Mouse (Mus musculus) urinary bladder, postnatal 10 days (tissue): ENCODE data around the gene Pdgfc.

ENCODE experiments used
- DNase-seq: peaks from one replicate; pipeline ENCODE4 v3.0.0; 2022; ENCODE audit warnings: low spot score

Pdgfc gene

GRCm38 (mm10) chr3:81036151-81036553 lies at the start of gene Pdgfc:
Gene Pdgfc (plus strand): TSS chr3:81036416.
- DNase-seq: no peak

GRCm38 (mm10) chr3:81009245-81009644 lies 27.0 kb upstream of the Pdgfc start:
- DNase-seq: no peak

- DNase-seq: no peak
Observed at GRCm38 (mm10) chr3:81009899-81010298, 26.3 kb upstream of the Pdgfc start.

GRCm38 (mm10) chr3:81017385-81018051 lies 18.7 kb upstream of the Pdgfc start:
- no peak for DNase-seq

- no peak for DNase-seq
Observed at GRCm38 (mm10) chr3:81020064-81020463, 16.2 kb upstream of the Pdgfc start.

- no peak for DNase-seq
Observed at GRCm38 (mm10) chr3:81021783-81022182, 14.4 kb upstream of the Pdgfc start.

GRCm38 (mm10) chr3:81022266-81022665 lies 13.9 kb upstream of the Pdgfc start:
- DNase-seq: no peak

GRCm38 (mm10) chr3:81022845-81023244 lies 13.4 kb upstream of the Pdgfc start:
- no peak for DNase-seq

- no peak for DNase-seq
Observed at GRCm38 (mm10) chr3:81023568-81023967, 12.6 kb upstream of the Pdgfc start.

GRCm38 (mm10) chr3:81025568-81026213 lies 10.5 kb upstream of the Pdgfc start:
- DNase-seq: no peak

GRCm38 (mm10) chr3:81028361-81028760 lies 7.9 kb upstream of the Pdgfc start:
- DNase-seq: no peak

GRCm38 (mm10) chr3:81029321-81029720 lies 6.9 kb upstream of the Pdgfc start:
- no peak for DNase-seq

GRCm38 (mm10) chr3:81029909-81030308 lies 6.3 kb upstream of the Pdgfc start:
- DNase-seq: no peak

- no peak for DNase-seq
Observed at GRCm38 (mm10) chr3:81030311-81030710, 5.9 kb upstream of the Pdgfc start.

- no peak for DNase-seq
Observed at GRCm38 (mm10) chr3:81032014-81032413, 4.2 kb upstream of the Pdgfc start.

GRCm38 (mm10) chr3:81034336-81035102 lies 1.7 kb upstream of the Pdgfc start:
- no peak for DNase-seq

GRCm38 (mm10) chr3:81036554-81037311 lies 517 bp downstream of the Pdgfc start:
- peak; percentile 10 for DNase-seq

GRCm38 (mm10) chr3:81037312-81037859 lies 1.2 kb downstream of the Pdgfc start:
- peak; percentile 15 for DNase-seq

GRCm38 (mm10) chr3:81039131-81039653 lies 3.0 kb downstream of the Pdgfc start:
- no peak for DNase-seq

- no peak for DNase-seq
Observed at GRCm38 (mm10) chr3:81044653-81045343, 8.6 kb downstream of the Pdgfc start.
